Mouse (Mus musculus): Measurements from ENCODE around the gene Acss1. TPM values are rescaled to one million over a fixed set of nuclear protein-coding genes. Genes with fewer than 3 reads are reported as not detected.

Acss1 gene
- polyA plus RNA-seq, 1 experiment from 2014 or later, result 28.7 TPM

GRCm38 (mm10) chr2:150604802-150605201 is 63.5 kb downstream of the Acss1 start:
- Histone ChIP-seq H3K4me1 (replicated peaks) (peaks cover 36% of the 10 kb centered on the region), H3K27ac (no peak overlapping the region), H3K9me3 (replicated peaks) (no peaks in the 10 kb centered on the region), H3K36me3 (peaks cover 4% of the 10 kb centered on the region; the same call in 1 of the 2 replicates), H3K4me2 (no peak overlapping the region), H3K27me3 (no peaks in the 10 kb centered on the region), H3K4me3 (replicated peaks) (no peak overlapping the region), H3K9ac (no peak overlapping the region)
- ATAC-seq (ENCODE audit: low read depth) (no peak), DNase-seq (no peak)
- WGBS (ENCODE audit: insufficient replicate concordance), result 63% methylated on average over 2 of the region's 2 CpGs

GRCm38 (mm10) chr2:150602166-150602565 is 66.1 kb downstream of the Acss1 start:
- peaks cover 17% of the 10 kb centered on the region for H3K4me1 ChIP-seq (replicated peaks)
- H3K4me3 ChIP-seq (replicated peaks), result no peak overlapping the region
- no peak overlapping the region for H3K9ac ChIP-seq
- ATAC-seq (ENCODE audit: low read depth), result no peak
- no peak overlapping the region for H3K27ac ChIP-seq
- no peak for DNase-seq
- H3K9me3 ChIP-seq (replicated peaks), result no peaks in the 10 kb centered on the region
- H3K36me3 ChIP-seq, result peaks cover 7% of the 10 kb centered on the region; the same call in 1 of the 2 replicates
- H3K4me2 ChIP-seq, result no peak overlapping the region
- H3K27me3 ChIP-seq, result no peaks in the 10 kb centered on the region
- 86% methylated on average over 2 of the region's 2 CpGs for WGBS (ENCODE audit: insufficient replicate concordance)

GRCm38 (mm10) chr2:150600263-150600662 is 68.0 kb downstream of the Acss1 start:
- Histone ChIP-seq H3K9me3 (replicated peaks) (no peaks in the 10 kb centered on the region), H3K4me2 (no peak overlapping the region), H3K4me3 (replicated peaks) (no peak overlapping the region), H3K27me3 (no peaks in the 10 kb centered on the region), H3K9ac (no peak overlapping the region), H3K36me3 (peaks cover 11% of the 10 kb centered on the region), H3K4me1 (replicated peaks) (0 out of 2 replicates have a peak, but pooled peaks cover 5% of the 10 kb centered on the region), H3K27ac (no peak overlapping the region)
- DNase-seq (no peak), ATAC-seq (ENCODE audit: low read depth) (no peak)
- WGBS (ENCODE audit: insufficient replicate concordance), result 87% methylated on average over 2 of the region's 2 CpGs

- Histone ChIP-seq H3K27ac (no peak overlapping the region), H3K36me3 (peaks cover 35% of the 10 kb centered on the region), H3K4me1 (replicated peaks) (no peaks in the 10 kb centered on the region), H3K9me3 (replicated peaks) (no peaks in the 10 kb centered on the region), H3K9ac (no peak overlapping the region), H3K27me3 (no peaks in the 10 kb centered on the region), H3K4me2 (no peak overlapping the region), H3K4me3 (replicated peaks) (no peak overlapping the region)
- DNase-seq (no peak), ATAC-seq (ENCODE audit: low read depth) (no peak)
- 70% methylated on average over 3 of the region's 3 CpGs for WGBS (ENCODE audit: insufficient replicate concordance)
These were observed 72.7 kb downstream of the Acss1 start for GRCm38 (mm10) chr2:150595411-150596190.

- H3K27ac ChIP-seq, result no peak overlapping the region
- H3K4me3 ChIP-seq (replicated peaks), result no peak overlapping the region
- no peak for DNase-seq
- no peaks in the 10 kb centered on the region for H3K4me1 ChIP-seq (replicated peaks)
- no peak for ATAC-seq (ENCODE audit: low read depth)
- no peaks in the 10 kb centered on the region for H3K27me3 ChIP-seq
- H3K4me2 ChIP-seq, result no peak overlapping the region
- no peaks in the 10 kb centered on the region for H3K9me3 ChIP-seq (replicated peaks)
- WGBS (ENCODE audit: insufficient replicate concordance), result 89% methylated on average over 11 of the region's 11 CpGs
- H3K36me3 ChIP-seq, result peaks cover 75% of the 10 kb centered on the region
- no peak overlapping the region for H3K9ac ChIP-seq
These were observed 79.2 kb downstream of the Acss1 start for GRCm38 (mm10) chr2:150589076-150589475.

- 46% methylated on average over 1 of the region's 1 CpGs for WGBS (ENCODE audit: insufficient replicate concordance)
These were observed 88.7 kb downstream of the Acss1 start for GRCm38 (mm10) chr2:150579628-150580027.

GRCm38 (mm10) chr2:150578603-150579002 is 89.7 kb downstream of the Acss1 start:
- H3K27me3 ChIP-seq, result no peaks in the 10 kb centered on the region
- H3K9ac ChIP-seq, result no peak overlapping the region
- H3K4me1 ChIP-seq (replicated peaks), result no peaks in the 10 kb centered on the region
- H3K36me3 ChIP-seq, result peaks cover 19% of the 10 kb centered on the region
- no peak overlapping the region for H3K4me2 ChIP-seq
- ATAC-seq (ENCODE audit: low read depth) (no peak), DNase-seq (no peak)
- H3K4me3 ChIP-seq (replicated peaks), result no peak overlapping the region
- no peaks in the 10 kb centered on the region for H3K9me3 ChIP-seq (replicated peaks)
- no peak overlapping the region for H3K27ac ChIP-seq
- whole genome bisulfite sequencing (ENCODE audit: insufficient replicate concordance), result 70% methylated on average over 5 of the region's 5 CpGs

More at GRCm38 (mm10) chr2:150579628-150580027, 88.7 kb downstream of the Acss1 start:
- Histone ChIP-seq H3K27me3 (no peaks in the 10 kb centered on the region), H3K4me3 (replicated peaks) (no peak overlapping the region), H3K9ac (no peak overlapping the region), H3K4me1 (replicated peaks) (no peaks in the 10 kb centered on the region), H3K27ac (no peak overlapping the region), H3K36me3 (peaks cover 29% of the 10 kb centered on the region), H3K4me2 (no peak overlapping the region), H3K9me3 (replicated peaks) (no peaks in the 10 kb centered on the region)
- DNase-seq (no peak), ATAC-seq (ENCODE audit: low read depth) (no peak)

GRCm38 (mm10) chr2:150576256-150576655 is 92.0 kb downstream of the Acss1 start:
- no peak overlapping the region for H3K4me2 ChIP-seq
- H3K4me1 ChIP-seq (replicated peaks), result peaks cover 6% of the 10 kb centered on the region
- WGBS (ENCODE audit: insufficient replicate concordance), result 77% methylated on average over 1 of the region's 1 CpGs
- DNase-seq (no peak), ATAC-seq (ENCODE audit: low read depth) (no peak)
- no peaks in the 10 kb centered on the region for H3K9me3 ChIP-seq (replicated peaks)
- H3K36me3 ChIP-seq, result peaks cover 9% of the 10 kb centered on the region; the same call in 1 of the 2 replicates
- no peak overlapping the region for H3K4me3 ChIP-seq (replicated peaks)
- no peak overlapping the region for H3K27ac ChIP-seq
- no peak overlapping the region for H3K9ac ChIP-seq
- no peaks in the 10 kb centered on the region for H3K27me3 ChIP-seq

- no peak overlapping the region for H3K9ac ChIP-seq
- H3K4me2 ChIP-seq, result no peak overlapping the region
- ATAC-seq (ENCODE audit: low read depth) (no peak), DNase-seq (no peak)
- H3K9me3 ChIP-seq (replicated peaks), result no peaks in the 10 kb centered on the region
- WGBS (ENCODE audit: insufficient replicate concordance), result 74% methylated on average over 3 of the region's 3 CpGs
- H3K27me3 ChIP-seq, result no peaks in the 10 kb centered on the region
- H3K36me3 ChIP-seq, result 0 out of 2 replicates have a peak, but pooled peaks cover 5% of the 10 kb centered on the region
- H3K4me1 ChIP-seq (replicated peaks), result peaks cover 25% of the 10 kb centered on the region
- no peak overlapping the region for H3K4me3 ChIP-seq (replicated peaks)
- H3K27ac ChIP-seq, result no peak overlapping the region; the same call in 1 of the 2 replicates
These were observed 95.8 kb downstream of the Acss1 start for GRCm38 (mm10) chr2:150572463-150572862.

- ATAC-seq (ENCODE audit: low read depth) (0 out of 2 replicates have a peak, but pooled peaks have one; percentile 11), DNase-seq (no peak)
- no peak overlapping the region for H3K4me3 ChIP-seq (replicated peaks)
- H3K36me3 ChIP-seq, result no peaks in the 10 kb centered on the region
- H3K9me3 ChIP-seq (replicated peaks), result no peaks in the 10 kb centered on the region
- 30% methylated on average over 2 of the region's 2 CpGs for WGBS (ENCODE audit: insufficient replicate concordance)
- H3K27me3 ChIP-seq, result no peaks in the 10 kb centered on the region
- no peak overlapping the region for H3K27ac ChIP-seq
- 0 out of 2 replicates have a peak overlapping the region, but pooled peaks have one; percentile 21 for H3K4me2 ChIP-seq
- no peak overlapping the region for H3K9ac ChIP-seq
- peaks cover 32% of the 10 kb centered on the region for H3K4me1 ChIP-seq (replicated peaks)
These were observed 97.5 kb downstream of the Acss1 start for GRCm38 (mm10) chr2:150570761-150571160.

- peaks cover 32% of the 10 kb centered on the region for H3K4me1 ChIP-seq (replicated peaks)
- H3K9ac ChIP-seq, result no peak within 1 kb of the TSS
- H3K4me2 ChIP-seq, result peak within 1 kb of the TSS; percentile 21; the same call in 1 of the 2 replicates
- H3K4me3 ChIP-seq (replicated peaks), result no peak within 1 kb of the TSS
- no peaks in the 10 kb centered on the region for H3K27me3 ChIP-seq
- 14% methylated on average over 11 of the region's 11 CpGs for WGBS (ENCODE audit: insufficient replicate concordance)
- no peaks in the 10 kb centered on the region for H3K36me3 ChIP-seq
- no peak within 1 kb of the TSS for H3K27ac ChIP-seq
- no peaks in the 10 kb centered on the region for H3K9me3 ChIP-seq (replicated peaks)
- ATAC-seq (ENCODE audit: low read depth) (peak; percentile 52), DNase-seq (no peak)
These were observed 98.3 kb downstream of the Acss1 start, which contains the start of gene Cst7 for GRCm38 (mm10) chr2:150569847-150570590. Gene Cst7, plus strand, starts transcription at chr2:150570415.

Data from liver, embryonic 13.5 days (tissue).